Mouse (Mus musculus) right cerebral cortex, postnatal 14 days (tissue): ENCODE measurements around the gene Mthfr.

Experiments used
- DNase-seq: peaks from one replicate; pipeline ENCODE4 v3.0.0; 2022

The Mthfr gene

GRCm38 (mm10) chr4:148065702-148066400 lies 27.0 kb downstream of the Mthfr start:
- DNase-seq: no peak

- no peak for DNase-seq
Measured at GRCm38 (mm10) chr4:148066401-148066744, 27.5 kb downstream of the Mthfr start.

GRCm38 (mm10) chr4:148067346-148067745 lies 28.5 kb downstream of the Mthfr start:
- no peak for DNase-seq

- no peak for DNase-seq
Measured at GRCm38 (mm10) chr4:148069602-148070218, 30.8 kb downstream of the Mthfr start.

GRCm38 (mm10) chr4:148071508-148071907 lies 32.6 kb downstream of the Mthfr start:
- no peak for DNase-seq

GRCm38 (mm10) chr4:148074521-148075189 lies 35.8 kb downstream of the Mthfr start:
- no peak for DNase-seq

GRCm38 (mm10) chr4:148075259-148075658 lies 36.4 kb downstream of the Mthfr start:
- peak; percentile 71 for DNase-seq

GRCm38 (mm10) chr4:148075881-148076280 lies 37.0 kb downstream of the Mthfr start:
- no peak for DNase-seq

GRCm38 (mm10) chr4:148079212-148079611 lies 40.3 kb downstream of the Mthfr start:
- no peak for DNase-seq

- no peak for DNase-seq
Measured at GRCm38 (mm10) chr4:148079944-148080596, 41.2 kb downstream of the Mthfr start.

- DNase-seq: no peak
Measured at GRCm38 (mm10) chr4:148080597-148080973, 41.7 kb downstream of the Mthfr start.

- DNase-seq: no peak
Measured at GRCm38 (mm10) chr4:148081201-148081600, 42.3 kb downstream of the Mthfr start.

- peak; percentile 51 for DNase-seq
Measured at GRCm38 (mm10) chr4:148082257-148083044, 43.6 kb downstream of the Mthfr start.

GRCm38 (mm10) chr4:148083176-148083899 lies 44.5 kb downstream of the Mthfr start:
- no peak for DNase-seq

- DNase-seq: no peak
Measured at GRCm38 (mm10) chr4:148084261-148084714, 45.4 kb downstream of the Mthfr start.

- no peak for DNase-seq
Measured at GRCm38 (mm10) chr4:148085131-148085906, 46.4 kb downstream of the Mthfr start.

- no peak for DNase-seq
Measured at GRCm38 (mm10) chr4:148085907-148086305, 47.0 kb downstream of the Mthfr start.

GRCm38 (mm10) chr4:148087091-148087906 lies 48.4 kb downstream of the Mthfr start:
- no peak for DNase-seq

GRCm38 (mm10) chr4:148087907-148088527 lies 49.1 kb downstream of the Mthfr start, which contains the start of gene Agtrap:
Agtrap (minus strand) TSS chr4:148088031.
- peak; percentile 95 for DNase-seq

- no peak for DNase-seq
Measured at GRCm38 (mm10) chr4:148089166-148089565, 50.3 kb downstream of the Mthfr start.
